Mouse (Mus musculus) liver, adult 2 months (tissue): Measurements from ENCODE around the gene Nup210.

Source experiments
- CTCF ChIP-seq: fragments of 200-500 bp; IDR thresholded peaks from 2 replicates; pipeline ENCODE4 v1.5.1; 2011; ENCODE audit warnings: low read depth, low read length, control low read depth
- POLR2A ChIP-seq: fragments of 200-500 bp; IDR thresholded peaks from 2 replicates; pipeline ENCODE4 v1.6.1; 2011; ENCODE audit warnings: low read length, control low read depth; ENCODE audit not compliant: insufficient read depth; ENCODE audit errors: extremely low read depth

DNA sequence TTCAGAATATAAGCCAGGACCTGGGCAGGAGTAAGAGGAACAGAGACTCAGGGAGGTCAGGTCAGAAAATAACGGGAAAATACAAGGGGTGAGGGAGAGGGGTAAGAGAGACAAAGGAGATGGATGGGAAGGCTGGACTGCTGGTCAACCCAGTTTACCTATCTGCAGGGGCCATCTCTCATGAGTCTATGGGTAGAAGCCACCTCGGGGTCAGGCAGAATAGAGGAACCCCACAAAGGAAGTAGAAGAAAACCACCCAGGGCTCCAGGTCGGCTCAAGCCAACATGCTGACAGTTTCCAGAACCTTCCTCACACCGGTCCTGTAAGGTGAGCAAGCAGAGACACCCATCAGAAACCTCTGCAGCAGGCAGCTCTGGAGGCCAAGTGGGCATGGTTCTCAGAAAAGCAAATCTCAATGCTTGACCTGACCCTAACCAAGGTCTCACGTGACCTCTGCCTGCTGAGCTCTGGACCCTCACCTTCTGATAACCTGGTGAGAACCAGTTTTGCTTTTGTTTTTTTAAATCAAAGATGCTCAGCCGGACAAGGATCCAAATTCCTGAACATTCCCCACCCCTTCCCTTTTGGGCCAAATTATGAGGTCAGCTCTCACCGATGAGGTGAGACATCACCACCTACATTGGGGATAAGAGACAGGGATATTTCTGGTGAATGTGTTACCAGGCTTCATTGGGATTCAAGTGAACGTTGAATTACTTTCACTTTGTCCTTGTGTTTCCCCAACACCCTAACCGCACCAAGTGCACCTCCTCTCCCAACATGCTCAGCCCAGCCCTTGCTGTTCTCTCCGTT lies 5.3 kb downstream of the Nup210 start:
- TF ChIP-seq POLR2A (no peak), CTCF (no peak)
